Mouse (Mus musculus): ENCODE data around the gene Hephl1. TPM values are rescaled to one million over a fixed set of nuclear protein-coding genes. Genes with fewer than 3 reads are reported as not detected.

Hephl1 gene
- polyA plus RNA-seq, 1 experiment from 2014 or later, result not detected

Other genes starting within 250 kb of the Hephl1 start
- 0.24 TPM in 1 of 2 replicates, not detected in the other for gene Izumo1r, start 208.2 kb downstream of the Hephl1 start, polyA plus RNA-seq (2016; fragmentation: Nextera tagmentation; extraction: Ambion mirVana)
- gene Panx1, start 66.6 kb downstream of the Hephl1 start, polyA plus RNA-seq (2016; fragmentation: Nextera tagmentation; extraction: Ambion mirVana), result 81.5 and 99.5 TPM in 2 replicates
- 0.86 and 1.6 TPM in 2 replicates for gene Vstm5, start 126.9 kb upstream of the Hephl1 start, polyA plus RNA-seq (2016; fragmentation: Nextera tagmentation; extraction: Ambion mirVana)
- gene Med17, start 167.8 kb upstream of the Hephl1 start, polyA plus RNA-seq (2016; fragmentation: Nextera tagmentation; extraction: Ambion mirVana), result 37.6 and 42.4 TPM in 2 replicates
- gene Taf1d, start 194.1 kb upstream of the Hephl1 start, polyA plus RNA-seq (2016; fragmentation: Nextera tagmentation; extraction: Ambion mirVana), result 53.6 and 83.4 TPM in 2 replicates
- 5.5 and 5.6 TPM in 2 replicates for gene 4931406C07Rik, start 194.3 kb upstream of the Hephl1 start, polyA plus RNA-seq (2016; fragmentation: Nextera tagmentation; extraction: Ambion mirVana)
- 16.9 and 22.5 TPM in 2 replicates for gene Cep295, start 245.7 kb upstream of the Hephl1 start, polyA plus RNA-seq (2016; fragmentation: Nextera tagmentation; extraction: Ambion mirVana)

Data from hindbrain, embryonic 10.5 days (tissue).